Mouse (Mus musculus): ENCODE measurements at regions not wholly inside any gene's neighbourhood (a gene's known extent, or its start where the extent isn't known, plus 50 kb on each side); places are given as distances from the start of the nearest gene placed in this dataset.

DNA sequence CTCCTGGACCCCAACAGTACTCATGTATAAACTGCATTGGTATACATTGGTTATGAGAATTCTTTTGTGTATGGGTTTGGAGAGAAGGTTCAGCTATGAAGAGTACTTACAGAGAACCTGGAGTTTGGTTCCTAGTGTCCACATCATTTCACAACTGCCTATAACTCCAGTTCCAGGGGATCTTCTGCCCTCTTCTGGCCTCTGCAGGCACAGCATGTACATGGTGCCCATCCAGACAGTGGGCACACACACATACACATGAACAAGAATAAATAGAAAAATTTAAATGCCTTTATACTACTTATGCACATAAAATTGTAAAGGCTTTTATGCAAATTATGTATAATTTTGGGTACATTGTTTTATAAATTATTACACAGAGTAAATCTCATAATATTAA lies 59.9 kb upstream of the Spon1 start:
- DNase-seq: no peak

GRCm38 (mm10) chr7:113707596-113707995 lies 58.2 kb upstream of the Spon1 start:
- DNase-seq: peak; percentile 68 to 77

DNA sequence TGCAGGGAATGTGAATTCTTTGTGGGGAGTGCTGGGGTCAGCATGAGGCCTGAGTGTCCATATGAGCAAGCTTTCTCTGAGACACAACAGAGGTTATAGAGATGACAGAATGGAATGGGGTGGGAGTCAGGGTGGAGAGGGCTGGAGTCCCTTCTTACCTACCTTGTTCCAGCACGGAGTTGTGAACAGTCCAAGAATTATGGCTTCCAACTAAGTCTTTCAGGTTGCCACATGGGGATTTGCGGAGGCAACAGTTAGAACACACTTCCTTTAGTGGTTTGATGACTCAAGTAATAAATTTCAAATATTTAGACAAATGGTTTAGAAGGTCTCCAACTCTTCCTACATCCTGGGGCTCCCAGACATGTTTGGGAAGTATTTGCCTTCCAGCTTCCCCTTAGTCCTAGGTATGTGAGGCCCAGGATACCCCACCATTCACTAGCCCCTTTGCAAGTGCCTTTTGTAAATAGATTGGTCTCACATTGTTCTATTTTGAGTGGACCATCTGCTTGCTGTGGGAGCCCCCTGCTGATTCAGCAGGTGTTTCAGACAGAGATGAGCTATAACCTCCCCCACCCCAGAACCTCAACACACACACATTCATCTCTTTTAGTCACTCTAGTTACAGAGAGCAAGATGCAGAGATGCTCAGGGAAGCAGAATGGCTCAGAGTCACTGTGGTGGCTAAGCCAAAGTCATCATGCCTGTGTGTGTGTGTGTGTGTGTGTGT lies 55.1 kb upstream of the Spon1 start:
- peak; percentile 85 to 88 for DNase-seq

- DNase-seq: peak in 1 of 2 experiments; percentile 34
Measured at GRCm38 (mm10) chr7:113711356-113711755, 54.4 kb upstream of the Spon1 start.

Measured in cerebellum, postnatal 36 days (tissue).